Mouse (Mus musculus) heart, embryonic 10.5 days (tissue): Measurements from ENCODE around the gene Ccdc172. TPM values are rescaled to one million over a fixed set of nuclear protein-coding genes. Genes with fewer than 3 reads are reported as not detected.

Experiments used
- DNase-seq: peaks from one replicate; pipeline ENCODE4 v3.0.0-alpha.2; 2017; ENCODE audit warnings: low spot score
- H3K27ac ChIP-seq: fragments of 300-500 bp; sonication (generic); 2 replicates; pipeline ENCODE4 v1.5.1; 2016; ENCODE audit warnings: mild to moderate bottlenecking
- H3K27me3 ChIP-seq: fragments of 300-500 bp; sonication (generic); 2 replicates; pipeline ENCODE4 v1.6.1; 2016; ENCODE audit warnings: mild to moderate bottlenecking; ENCODE audit not compliant: poor library complexity, insufficient read depth, severe bottlenecking
- H3K36me3 ChIP-seq: fragments of 300-500 bp; sonication (generic); 2 replicates; pipeline ENCODE4 v1.6.1; 2016; ENCODE audit warnings: mild to moderate bottlenecking, moderate library complexity
- H3K4me1 ChIP-seq: fragments of 300-500 bp; sonication (generic); 2 replicates; pipeline ENCODE4 v1.6.1; 2016; ENCODE audit warnings: mild to moderate bottlenecking
- H3K4me3 ChIP-seq: fragments of 300-500 bp; sonication (generic); 2 replicates; pipeline ENCODE4 v1.5.1; 2016; ENCODE audit warnings: mild to moderate bottlenecking, moderate library complexity
- H3K9me3 ChIP-seq: fragments of 300-500 bp; sonication (generic); 2 replicates; pipeline ENCODE4 v1.6.1; 2016; ENCODE audit warnings: mild to moderate bottlenecking, moderate library complexity
- WGBS: fragments of 180-500 bp; shearing (Covaris S2); methylation state at CpG from one replicate; pipeline ENCODE4 v1.1.7; 2016; 5-methylcytosine and 5-hydroxymethylcytosine counted together
- polyA plus RNA-seq: library from polyadenylated mRNA; unstranded; fragments of >200 nt; fragmentation: Nextera tagmentation; extraction: Ambion mirVana; gene quantifications from 2 replicates; pipeline ENCODE4 v1.2.1, GENCODE M21; 2016

Ccdc172 gene
- polyA plus RNA-seq, 1 experiment from 2014 or later: not detected

DNA sequence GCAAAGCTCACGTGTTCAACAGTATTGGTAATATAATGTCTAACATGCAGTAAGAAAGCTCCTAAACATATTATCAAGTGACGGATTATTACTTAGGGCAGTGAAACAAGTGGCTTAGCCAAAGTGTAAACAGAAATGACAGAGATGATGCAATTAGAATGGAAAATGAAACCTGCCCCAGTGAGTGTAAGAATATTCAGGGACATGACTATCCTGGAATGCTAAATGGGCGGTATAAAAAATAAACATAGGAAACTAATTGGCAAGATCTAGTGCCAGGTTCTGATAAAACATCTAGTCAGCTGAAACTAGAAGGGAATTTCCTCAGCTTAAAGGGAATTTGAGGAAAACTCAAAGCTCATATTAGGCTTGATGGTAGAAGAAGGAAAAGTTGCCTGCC, 21.3 kb downstream of the Ccdc172 start:
- no peak for DNase-seq
- no peak overlapping the region for H3K27ac ChIP-seq
- 86% methylated on average over 3 of the region's 3 CpGs for WGBS
- H3K36me3 ChIP-seq: no peaks in the 10 kb centered on the region
- no peaks in the 10 kb centered on the region for H3K9me3 ChIP-seq
- H3K27me3 ChIP-seq: no peaks in the 10 kb centered on the region
- H3K4me1 ChIP-seq: 0 out of 2 replicates have a peak, but pooled peaks cover 8% of the 10 kb centered on the region
- H3K4me3 ChIP-seq: no peak overlapping the region

GRCm38 (mm10) chr19:58536691-58537090, 24.9 kb downstream of the Ccdc172 start:
- no peaks in the 10 kb centered on the region for H3K27me3 ChIP-seq
- no peak overlapping the region for H3K4me3 ChIP-seq
- H3K27ac ChIP-seq: no peak overlapping the region
- no peaks in the 10 kb centered on the region for H3K9me3 ChIP-seq
- WGBS: 84% methylated on average over 10 of the region's 10 CpGs
- DNase-seq: no peak
- H3K4me1 ChIP-seq: 0 out of 2 replicates have a peak, but pooled peaks cover 8% of the 10 kb centered on the region
- H3K36me3 ChIP-seq: no peaks in the 10 kb centered on the region

DNA sequence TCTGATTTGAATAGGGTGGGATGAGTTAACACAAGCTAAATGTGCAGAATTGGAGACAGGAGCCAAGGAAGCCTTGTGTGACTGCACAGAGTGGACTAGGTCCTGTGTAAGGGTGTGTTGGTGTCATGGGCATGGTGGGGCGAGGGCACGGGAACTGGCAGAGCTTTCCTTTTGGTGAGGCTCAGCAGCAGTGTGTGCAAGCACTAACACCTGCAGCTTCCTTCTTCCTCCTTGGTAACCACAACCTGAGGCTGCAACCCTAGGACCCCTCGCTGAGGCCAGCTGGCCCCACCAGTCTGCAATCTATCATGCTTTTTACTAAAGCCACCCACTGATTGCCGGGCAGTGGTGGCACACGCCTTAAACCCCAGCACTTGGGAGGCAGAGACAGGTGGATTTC, 28.6 kb downstream of the Ccdc172 start:
- no peaks in the 10 kb centered on the region for H3K36me3 ChIP-seq
- H3K27me3 ChIP-seq: no peaks in the 10 kb centered on the region
- 0 out of 2 replicates have a peak, but pooled peaks cover 7% of the 10 kb centered on the region for H3K4me1 ChIP-seq
- H3K4me3 ChIP-seq: no peak overlapping the region
- H3K9me3 ChIP-seq: no peaks in the 10 kb centered on the region
- no peak for DNase-seq
- 86% methylated on average over 5 of the region's 5 CpGs for WGBS
- no peak overlapping the region for H3K27ac ChIP-seq

- Histone ChIP-seq H3K27ac (no peak overlapping the region), H3K36me3 (no peaks in the 10 kb centered on the region), H3K9me3 (no peaks in the 10 kb centered on the region), H3K27me3 (no peaks in the 10 kb centered on the region), H3K4me3 (no peak overlapping the region), H3K4me1 (no peaks in the 10 kb centered on the region; the same call in 1 of the 2 replicates)
- DNase-seq: no peak
- 15% methylated on average over 4 of the region's 4 CpGs for WGBS
These were observed 36.6 kb downstream of the Ccdc172 start for GRCm38 (mm10) chr19:58548367-58548766.

- Histone ChIP-seq H3K4me3 (no peak overlapping the region), H3K27me3 (no peaks in the 10 kb centered on the region), H3K9me3 (no peaks in the 10 kb centered on the region), H3K36me3 (no peaks in the 10 kb centered on the region), H3K27ac (no peak overlapping the region), H3K4me1 (no peaks in the 10 kb centered on the region; the same call in 1 of the 2 replicates)
- DNase-seq: no peak
- WGBS: 56% methylated on average over 1 of the region's 1 CpGs
These were observed 38.7 kb downstream of the Ccdc172 start for GRCm38 (mm10) chr19:58550489-58550888.

DNA sequence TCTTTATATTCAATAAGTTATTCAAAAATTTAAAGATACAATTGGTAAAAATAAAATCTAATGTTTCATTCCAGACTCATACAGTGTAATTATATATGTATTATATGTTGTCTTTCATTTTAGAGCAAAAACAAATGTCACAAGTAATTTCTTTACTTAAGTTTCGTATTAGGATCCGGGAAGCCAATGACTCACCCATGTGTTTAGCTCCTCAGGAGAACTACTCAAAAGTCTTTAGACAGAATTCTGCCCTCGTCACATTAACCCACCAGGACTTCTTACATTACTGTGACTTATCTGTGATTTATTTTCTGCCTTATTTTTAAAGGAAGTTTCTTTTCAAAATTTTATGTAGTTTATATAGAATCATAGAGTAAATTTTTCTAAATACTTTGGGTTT, 39.1 kb downstream of the Ccdc172 start:
- H3K4me3 ChIP-seq: no peak overlapping the region
- H3K27ac ChIP-seq: no peak overlapping the region
- DNase-seq: no peak
- no peaks in the 10 kb centered on the region for H3K27me3 ChIP-seq
- no peaks in the 10 kb centered on the region; the same call in 1 of the 2 replicates for H3K4me1 ChIP-seq
- 82% methylated on average over 3 of the region's 3 CpGs for WGBS
- no peaks in the 10 kb centered on the region for H3K36me3 ChIP-seq
- H3K9me3 ChIP-seq: no peaks in the 10 kb centered on the region

DNA sequence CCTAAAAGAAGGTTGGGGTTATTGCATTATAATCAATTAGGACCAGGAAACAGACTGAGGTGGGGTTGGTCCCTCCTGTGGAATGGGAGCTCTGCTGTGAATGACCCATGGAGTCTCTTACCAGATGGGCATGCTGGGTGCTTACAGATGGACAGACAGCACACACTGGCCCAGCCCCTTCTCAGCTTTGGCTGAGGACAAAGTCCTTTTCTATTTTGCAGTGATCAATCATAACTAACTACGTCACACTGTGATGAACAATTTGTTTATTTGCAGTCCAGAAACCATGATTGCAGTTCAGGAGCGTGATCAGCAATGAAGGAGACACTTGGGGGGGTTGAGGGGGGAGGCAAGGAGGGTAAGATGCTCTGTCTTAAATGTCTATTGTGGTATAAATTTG, 43.2 kb downstream of the Ccdc172 start:
- H3K36me3 ChIP-seq: no peaks in the 10 kb centered on the region
- H3K27ac ChIP-seq: no peak overlapping the region
- H3K4me3 ChIP-seq: no peak overlapping the region
- no peaks in the 10 kb centered on the region for H3K9me3 ChIP-seq
- no peaks in the 10 kb centered on the region for H3K4me1 ChIP-seq
- no peak for DNase-seq
- no peaks in the 10 kb centered on the region for H3K27me3 ChIP-seq
- 69% methylated on average over 2 of the region's 2 CpGs for WGBS

DNA sequence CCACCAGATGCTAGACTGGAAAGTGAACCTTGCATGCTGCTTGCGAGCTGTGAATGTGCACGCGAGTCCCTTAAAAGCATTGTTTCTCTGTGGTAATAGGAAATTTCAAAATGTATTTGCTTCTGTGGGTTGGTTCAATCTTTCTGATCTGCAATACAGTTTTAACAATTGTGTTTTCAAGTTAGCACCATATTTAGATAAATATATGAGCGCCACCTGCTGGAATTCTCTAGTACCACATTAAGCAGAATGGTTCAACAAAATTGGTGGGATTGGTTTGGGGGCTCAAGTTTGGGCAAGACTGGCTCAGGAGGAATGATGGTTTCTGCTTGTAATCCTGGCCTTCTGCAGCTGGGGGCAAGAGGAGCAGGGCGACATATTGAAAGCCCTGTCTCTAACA, 46.6 kb downstream of the Ccdc172 start:
- H3K36me3 ChIP-seq: no peaks in the 10 kb centered on the region
- no peak for DNase-seq
- 43% methylated on average over 5 of the region's 5 CpGs for WGBS

DNA sequence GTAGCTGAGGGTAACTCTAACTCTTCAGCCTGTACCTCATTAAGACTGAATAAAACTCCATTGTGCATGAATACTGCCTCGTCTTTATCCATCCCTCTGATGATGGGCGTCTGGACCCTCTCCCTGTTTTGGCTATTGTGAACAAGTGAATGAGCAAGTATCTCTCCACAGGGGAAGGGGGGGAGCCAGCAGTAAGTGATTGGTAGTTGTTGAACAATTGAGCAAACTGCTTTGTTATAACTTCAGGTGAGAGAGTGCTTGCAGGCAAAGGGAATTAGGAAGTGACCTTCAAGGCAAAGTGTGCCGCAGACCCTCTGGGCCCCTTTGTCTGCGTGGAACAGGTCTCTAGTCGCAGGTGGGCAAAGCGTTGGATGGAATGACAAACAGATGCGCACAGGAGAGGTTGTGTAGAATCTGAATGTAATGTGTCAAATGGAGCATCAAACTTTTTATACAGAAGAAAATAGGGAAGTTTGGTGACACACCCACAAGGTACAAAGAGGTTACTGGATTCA, 50.6 kb downstream of the Ccdc172 start:
- no peak overlapping the region for H3K27ac ChIP-seq
- no peaks in the 10 kb centered on the region for H3K9me3 ChIP-seq
- H3K4me1 ChIP-seq: no peaks in the 10 kb centered on the region
- DNase-seq: no peak
- no peaks in the 10 kb centered on the region for H3K36me3 ChIP-seq
- H3K4me3 ChIP-seq: no peak overlapping the region
- no peaks in the 10 kb centered on the region for H3K27me3 ChIP-seq
- 88% methylated on average over 7 of the region's 7 CpGs for WGBS

More for the DNA sequence above, 46.6 kb downstream of the Ccdc172 start:
- no peak overlapping the region for H3K27ac ChIP-seq
- H3K4me1 ChIP-seq: no peaks in the 10 kb centered on the region
- no peaks in the 10 kb centered on the region for H3K9me3 ChIP-seq
- no peak overlapping the region for H3K4me3 ChIP-seq
- no peaks in the 10 kb centered on the region for H3K27me3 ChIP-seq

- WGBS: 82% methylated on average over 2 of the region's 2 CpGs
- no peaks in the 10 kb centered on the region for H3K4me1 ChIP-seq
- no peaks in the 10 kb centered on the region for H3K27me3 ChIP-seq
- no peak overlapping the region for H3K4me3 ChIP-seq
- H3K9me3 ChIP-seq: no peaks in the 10 kb centered on the region
- H3K27ac ChIP-seq: no peak overlapping the region
- no peaks in the 10 kb centered on the region for H3K36me3 ChIP-seq
- DNase-seq: no peak
These were observed 59.8 kb downstream of the Ccdc172 start for GRCm38 (mm10) chr19:58571566-58571965.

DNA sequence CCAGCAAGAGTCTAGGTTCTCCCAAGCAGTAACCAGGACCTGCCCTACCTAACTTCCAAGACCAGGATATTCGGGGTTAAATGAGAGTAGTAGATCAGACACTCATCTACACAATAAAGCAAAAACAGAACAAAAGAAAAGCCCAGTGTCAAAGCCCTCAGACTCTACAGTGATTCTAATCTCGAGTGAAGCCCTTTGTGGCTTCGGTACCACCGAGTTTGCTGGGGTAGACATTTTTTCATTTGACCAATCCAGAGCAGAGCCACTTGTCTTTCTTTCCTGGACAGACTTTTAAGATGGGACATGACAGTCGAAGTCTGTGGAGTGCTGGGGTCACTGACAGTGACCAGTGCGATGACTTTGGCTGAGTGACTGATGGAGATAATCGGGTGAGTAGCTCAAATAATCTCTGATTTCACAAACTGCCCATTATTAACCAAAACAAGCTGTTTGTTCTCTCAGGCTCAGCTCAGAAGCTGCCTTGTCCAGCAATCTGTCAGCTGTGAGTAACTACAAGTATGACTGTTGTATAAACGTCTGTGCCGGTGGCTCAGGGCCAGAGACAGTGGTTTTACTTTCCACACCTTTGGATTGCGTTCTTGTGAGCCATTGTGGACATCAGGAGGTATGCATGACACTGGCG, 60.8 kb downstream of the Ccdc172 start:
- H3K36me3 ChIP-seq: no peaks in the 10 kb centered on the region
- DNase-seq: no peak
- no peaks in the 10 kb centered on the region for H3K9me3 ChIP-seq
- WGBS: 61% methylated on average over 11 of the region's 11 CpGs
- H3K4me1 ChIP-seq: no peaks in the 10 kb centered on the region
- H3K27me3 ChIP-seq: no peaks in the 10 kb centered on the region
- no peak overlapping the region for H3K27ac ChIP-seq
- no peak overlapping the region for H3K4me3 ChIP-seq

- Histone ChIP-seq H3K4me1 (no peaks in the 10 kb centered on the region), H3K9me3 (no peaks in the 10 kb centered on the region), H3K27me3 (no peaks in the 10 kb centered on the region), H3K27ac (no peak overlapping the region), H3K4me3 (no peak overlapping the region), H3K36me3 (no peaks in the 10 kb centered on the region)
- 83% methylated on average over 3 of the region's 3 CpGs for WGBS
- DNase-seq: no peak
These were observed 61.3 kb downstream of the Ccdc172 start for GRCm38 (mm10) chr19:58573072-58573438.

GRCm38 (mm10) chr19:58582018-58582417, 70.2 kb downstream of the Ccdc172 start:
- Histone ChIP-seq H3K4me1 (no peaks in the 10 kb centered on the region), H3K36me3 (no peaks in the 10 kb centered on the region), H3K4me3 (no peak overlapping the region), H3K9me3 (no peaks in the 10 kb centered on the region), H3K27ac (no peak overlapping the region), H3K27me3 (no peaks in the 10 kb centered on the region)
- no peak for DNase-seq
- 84% methylated on average over 7 of the region's 7 CpGs for WGBS

GRCm38 (mm10) chr19:58582956-58583355, 71.2 kb downstream of the Ccdc172 start:
- Histone ChIP-seq H3K9me3 (no peaks in the 10 kb centered on the region), H3K36me3 (no peaks in the 10 kb centered on the region), H3K27me3 (no peaks in the 10 kb centered on the region), H3K27ac (no peak overlapping the region), H3K4me1 (no peaks in the 10 kb centered on the region), H3K4me3 (no peak overlapping the region)
- WGBS: 78% methylated on average over 5 of the region's 5 CpGs
- DNase-seq: peak; percentile 61
